Mouse (Mus musculus): ENCODE data around the gene Igfbp2. TPM values are rescaled to one million over a fixed set of nuclear protein-coding genes. Genes with fewer than 3 reads are reported as not detected.

The Igfbp2 gene
- polyA plus RNA-seq, 1 experiment from 2014 or later: 262 TPM

- H3K27ac ChIP-seq (ENCODE audit: low read length): no peak overlapping the region
- H3K4me3 ChIP-seq (ENCODE audit: low read depth, low read length): no peak overlapping the region
- no peaks in the 10 kb centered on the region; the same call in 1 of the 2 replicates for H3K9me3 ChIP-seq (replicated peaks; ENCODE audit: control insufficient read depth, low read length, poor library complexity, severe bottlenecking)
- H3K4me1 ChIP-seq (ENCODE audit: control insufficient read depth, insufficient read depth, low read length): peaks cover 18% of the 10 kb centered on the region
- 95% methylated on average over 3 of the region's 3 CpGs for WGBS
- H3K9ac ChIP-seq (ENCODE audit: low read depth, low read length): no peak overlapping the region
- ATAC-seq: no peak
- H3K4me2 ChIP-seq (ENCODE audit: low read length): no peak overlapping the region
- H3K36me3 ChIP-seq (ENCODE audit: control insufficient read depth, insufficient read depth, low read length): no peaks in the 10 kb centered on the region
- H3K27me3 ChIP-seq (ENCODE audit: control insufficient read depth, insufficient read depth, low read depth, low read length): no peaks in the 10 kb centered on the region
Observed at GRCm38 (mm10) chr1:72811061-72811460, 13.2 kb upstream of the Igfbp2 start.

GRCm38 (mm10) chr1:72813089-72813638 is 11.1 kb upstream of the Igfbp2 start:
- H3K4me2 ChIP-seq (ENCODE audit: low read length): no peak overlapping the region
- H3K4me1 ChIP-seq (ENCODE audit: control insufficient read depth, insufficient read depth, low read length): peaks cover 15% of the 10 kb centered on the region
- no peak overlapping the region for H3K9ac ChIP-seq (ENCODE audit: low read depth, low read length)
- H3K27ac ChIP-seq (ENCODE audit: low read length): no peak overlapping the region
- ATAC-seq: peak; percentile 44
- no peaks in the 10 kb centered on the region for H3K36me3 ChIP-seq (ENCODE audit: control insufficient read depth, insufficient read depth, low read length)
- 32% methylated on average over 5 of the region's 5 CpGs for WGBS
- H3K27me3 ChIP-seq (ENCODE audit: control insufficient read depth, insufficient read depth, low read depth, low read length): no peaks in the 10 kb centered on the region
- H3K9me3 ChIP-seq (replicated peaks; ENCODE audit: control insufficient read depth, low read length, poor library complexity, severe bottlenecking): no peaks in the 10 kb centered on the region; the same call in 1 of the 2 replicates
- H3K4me3 ChIP-seq (ENCODE audit: low read depth, low read length): no peak overlapping the region

- peak overlapping the region; percentile 50 for H3K27ac ChIP-seq (ENCODE audit: low read length)
- WGBS: 2% methylated on average over 6 of the region's 6 CpGs
Observed at GRCm38 (mm10) chr1:72813639-72814403, 10.5 kb upstream of the Igfbp2 start.

DNA sequence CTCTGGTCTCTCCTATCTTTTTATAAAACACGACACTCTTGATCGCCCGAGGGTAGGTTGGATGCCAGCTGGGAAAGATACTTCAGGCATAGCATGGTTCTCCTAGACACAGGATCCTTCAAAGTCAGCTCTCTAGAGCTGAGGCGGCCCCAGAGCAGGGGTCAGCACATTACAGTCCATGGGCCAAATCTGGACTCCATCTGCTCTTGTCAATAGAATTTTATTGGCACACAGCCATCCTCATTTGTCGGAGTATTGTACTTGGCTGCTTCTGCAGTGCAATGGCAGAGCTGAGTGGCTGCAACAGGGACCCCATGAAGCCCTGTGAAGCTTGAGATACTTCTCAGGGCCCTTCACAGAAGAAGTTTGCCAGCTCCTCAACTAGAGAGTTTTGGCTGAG is 9.1 kb upstream of the Igfbp2 start:
- no peaks in the 10 kb centered on the region for H3K27me3 ChIP-seq (ENCODE audit: control insufficient read depth, insufficient read depth, low read depth, low read length)
- WGBS: 60% methylated on average over 5 of the region's 5 CpGs
- no peaks in the 10 kb centered on the region; the same call in 1 of the 2 replicates for H3K9me3 ChIP-seq (replicated peaks; ENCODE audit: control insufficient read depth, low read length, poor library complexity, severe bottlenecking)
- H3K36me3 ChIP-seq (ENCODE audit: control insufficient read depth, insufficient read depth, low read length): no peaks in the 10 kb centered on the region
- H3K4me3 ChIP-seq (ENCODE audit: low read depth, low read length): no peak overlapping the region
- peaks cover 15% of the 10 kb centered on the region for H3K4me1 ChIP-seq (ENCODE audit: control insufficient read depth, insufficient read depth, low read length)
- H3K9ac ChIP-seq (ENCODE audit: low read depth, low read length): no peak overlapping the region
- no peak overlapping the region for H3K27ac ChIP-seq (ENCODE audit: low read length)
- no peak overlapping the region for H3K4me2 ChIP-seq (ENCODE audit: low read length)
- ATAC-seq: no peak

More at GRCm38 (mm10) chr1:72813639-72814403, 10.5 kb upstream of the Igfbp2 start:
- peaks cover 15% of the 10 kb centered on the region for H3K4me1 ChIP-seq (ENCODE audit: control insufficient read depth, insufficient read depth, low read length)
- ATAC-seq: peak; percentile 71
- H3K36me3 ChIP-seq (ENCODE audit: control insufficient read depth, insufficient read depth, low read length): no peaks in the 10 kb centered on the region
- no peaks in the 10 kb centered on the region; the same call in 1 of the 2 replicates for H3K9me3 ChIP-seq (replicated peaks; ENCODE audit: control insufficient read depth, low read length, poor library complexity, severe bottlenecking)
- no peaks in the 10 kb centered on the region for H3K27me3 ChIP-seq (ENCODE audit: control insufficient read depth, insufficient read depth, low read depth, low read length)
- H3K9ac ChIP-seq (ENCODE audit: low read depth, low read length): no peak overlapping the region
- H3K4me3 ChIP-seq (ENCODE audit: low read depth, low read length): no peak overlapping the region
- H3K4me2 ChIP-seq (ENCODE audit: low read length): no peak overlapping the region

DNA sequence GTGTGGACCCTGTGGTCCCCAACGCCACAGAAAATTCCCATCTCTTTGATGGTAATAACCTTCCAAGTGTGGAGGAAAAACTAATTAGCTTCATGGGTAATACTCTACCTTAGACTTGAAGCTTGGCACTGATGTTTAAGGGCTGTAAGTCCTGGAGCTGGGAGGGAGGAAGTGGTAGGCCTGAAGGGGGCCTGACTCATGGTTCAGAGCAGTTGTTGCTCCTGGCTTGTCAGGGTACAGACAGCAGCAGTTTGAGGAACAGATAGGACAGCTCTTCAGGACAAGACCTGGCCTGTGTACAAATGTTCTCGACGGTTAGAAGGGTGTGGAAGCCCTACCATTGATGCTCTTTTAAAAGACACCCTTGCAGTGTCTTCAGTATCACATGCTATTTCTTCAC is 8.7 kb upstream of the Igfbp2 start:
- Histone ChIP-seq H3K4me3 (ENCODE audit: low read depth, low read length) (no peak overlapping the region), H3K4me1 (ENCODE audit: control insufficient read depth, insufficient read depth, low read length) (peaks cover 15% of the 10 kb centered on the region), H3K27me3 (ENCODE audit: control insufficient read depth, insufficient read depth, low read depth, low read length) (no peaks in the 10 kb centered on the region), H3K36me3 (ENCODE audit: control insufficient read depth, insufficient read depth, low read length) (no peaks in the 10 kb centered on the region), H3K4me2 (ENCODE audit: low read length) (no peak overlapping the region), H3K9ac (ENCODE audit: low read depth, low read length) (no peak overlapping the region), H3K27ac (ENCODE audit: low read length) (no peak overlapping the region), H3K9me3 (replicated peaks; ENCODE audit: control insufficient read depth, low read length, poor library complexity, severe bottlenecking) (no peaks in the 10 kb centered on the region; the same call in 1 of the 2 replicates)
- 82% methylated on average over 3 of the region's 3 CpGs for WGBS
- no peak for ATAC-seq

DNA sequence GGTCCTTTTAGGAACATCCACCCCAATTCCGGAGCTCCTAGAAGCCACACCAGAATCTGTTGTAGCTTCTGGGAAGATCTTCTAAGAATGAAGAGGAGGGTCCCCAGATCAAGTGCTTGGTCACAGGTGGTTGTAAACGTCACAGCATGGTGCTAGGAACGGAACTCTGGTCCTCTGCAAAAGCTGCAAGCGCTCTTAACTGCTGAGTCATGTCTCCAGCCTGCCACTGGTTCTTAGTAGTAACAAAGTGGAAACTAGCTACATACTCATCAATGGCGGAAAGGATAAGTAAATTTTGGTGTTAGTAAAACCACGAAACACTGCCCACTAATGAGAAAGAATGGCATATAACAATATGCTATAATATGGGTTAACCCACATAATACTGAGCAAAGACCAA is 4.3 kb upstream of the Igfbp2 start:
- no peak overlapping the region for H3K9ac ChIP-seq (ENCODE audit: low read depth, low read length)
- 85% methylated on average over 6 of the region's 6 CpGs for WGBS

GRCm38 (mm10) chr1:72822893-72823292 is 1.4 kb upstream of the Igfbp2 start:
- ATAC-seq: no peak
- 57% methylated on average over 10 of the region's 10 CpGs for WGBS

More for the DNA sequence above, 4.3 kb upstream of the Igfbp2 start:
- Histone ChIP-seq H3K4me3 (ENCODE audit: low read depth, low read length) (no peak overlapping the region), H3K27me3 (ENCODE audit: control insufficient read depth, insufficient read depth, low read depth, low read length) (no peaks in the 10 kb centered on the region), H3K4me1 (ENCODE audit: control insufficient read depth, insufficient read depth, low read length) (peaks cover 5% of the 10 kb centered on the region), H3K4me2 (ENCODE audit: low read length) (no peak overlapping the region), H3K9me3 (replicated peaks; ENCODE audit: control insufficient read depth, low read length, poor library complexity, severe bottlenecking) (no peaks in the 10 kb centered on the region), H3K36me3 (ENCODE audit: control insufficient read depth, insufficient read depth, low read length) (no peaks in the 10 kb centered on the region), H3K27ac (ENCODE audit: low read length) (no peak overlapping the region)
- ATAC-seq: no peak

DNA sequence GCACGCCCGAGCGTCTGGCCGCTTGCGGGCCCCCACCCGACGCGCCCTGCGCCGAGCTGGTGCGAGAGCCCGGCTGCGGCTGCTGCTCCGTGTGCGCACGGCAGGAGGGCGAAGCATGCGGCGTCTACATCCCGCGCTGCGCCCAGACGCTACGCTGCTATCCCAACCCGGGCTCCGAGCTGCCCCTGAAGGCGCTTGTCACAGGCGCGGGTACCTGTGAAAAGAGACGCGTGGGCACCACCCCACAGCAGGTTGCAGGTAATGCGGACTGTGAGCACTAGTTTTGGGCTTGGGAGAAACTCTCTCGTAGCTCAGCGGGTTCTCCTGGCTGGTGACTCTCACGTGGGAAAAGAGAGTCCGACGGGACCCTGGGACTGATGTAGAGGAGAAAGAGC is 401 bp downstream of the Igfbp2 start:
- H3K27ac ChIP-seq (ENCODE audit: low read length): peak overlapping the region; percentile 79
- peak overlapping the region; percentile 78 for H3K4me2 ChIP-seq (ENCODE audit: low read length)
- H3K4me1 ChIP-seq (ENCODE audit: control insufficient read depth, insufficient read depth, low read length): peaks cover 24% of the 10 kb centered on the region
- H3K36me3 ChIP-seq (ENCODE audit: control insufficient read depth, insufficient read depth, low read length): no peaks in the 10 kb centered on the region
- H3K9ac ChIP-seq (ENCODE audit: low read depth, low read length): peak overlapping the region; percentile 85
- peak; percentile 76 for ATAC-seq
- WGBS: under 1% methylated on average over 37 of the region's 37 CpGs
- peak overlapping the region; percentile 72 for H3K4me3 ChIP-seq (ENCODE audit: low read depth, low read length)
- H3K27me3 ChIP-seq (ENCODE audit: control insufficient read depth, insufficient read depth, low read depth, low read length): no peaks in the 10 kb centered on the region
- H3K9me3 ChIP-seq (replicated peaks; ENCODE audit: control insufficient read depth, low read length, poor library complexity, severe bottlenecking): no peaks in the 10 kb centered on the region

More at GRCm38 (mm10) chr1:72822893-72823292, 1.4 kb upstream of the Igfbp2 start:
- Histone ChIP-seq H3K9me3 (replicated peaks; ENCODE audit: control insufficient read depth, low read length, poor library complexity, severe bottlenecking) (no peaks in the 10 kb centered on the region), H3K9ac (ENCODE audit: low read depth, low read length) (no peak overlapping the region), H3K4me1 (ENCODE audit: control insufficient read depth, insufficient read depth, low read length) (peaks cover 20% of the 10 kb centered on the region), H3K27me3 (ENCODE audit: control insufficient read depth, insufficient read depth, low read depth, low read length) (no peaks in the 10 kb centered on the region), H3K4me2 (ENCODE audit: low read length) (no peak overlapping the region), H3K27ac (ENCODE audit: low read length) (no peak overlapping the region), H3K4me3 (ENCODE audit: low read depth, low read length) (no peak overlapping the region), H3K36me3 (ENCODE audit: control insufficient read depth, insufficient read depth, low read length) (no peaks in the 10 kb centered on the region)

DNA sequence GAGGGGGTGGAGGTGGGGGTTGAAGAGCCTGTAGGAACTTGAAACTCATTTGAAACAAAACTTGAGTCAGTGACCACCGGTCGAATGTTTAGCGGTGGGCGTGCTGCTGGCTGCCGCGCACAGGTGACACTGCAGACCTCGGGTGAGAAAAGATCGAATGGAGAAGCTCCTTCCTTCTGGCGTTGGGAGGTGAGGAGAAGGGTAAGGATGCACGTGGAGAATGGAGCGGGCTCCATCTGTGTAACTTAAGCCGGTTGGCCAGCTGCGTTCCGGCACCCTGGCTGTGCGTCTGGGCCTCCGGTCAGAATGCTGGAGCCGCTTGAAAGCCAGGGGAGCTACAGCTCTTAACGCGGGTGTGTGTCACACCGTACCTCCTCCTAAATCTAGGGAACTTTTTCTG is 983 bp downstream of the Igfbp2 start:
- Histone ChIP-seq H3K27ac (ENCODE audit: low read length) (no peak overlapping the region), H3K4me3 (ENCODE audit: low read depth, low read length) (peak overlapping the region; percentile 72), H3K4me1 (ENCODE audit: control insufficient read depth, insufficient read depth, low read length) (peaks cover 24% of the 10 kb centered on the region), H3K36me3 (ENCODE audit: control insufficient read depth, insufficient read depth, low read length) (no peaks in the 10 kb centered on the region), H3K9ac (ENCODE audit: low read depth, low read length) (peak overlapping the region; percentile 85), H3K9me3 (replicated peaks; ENCODE audit: control insufficient read depth, low read length, poor library complexity, severe bottlenecking) (no peaks in the 10 kb centered on the region), H3K4me2 (ENCODE audit: low read length) (peak overlapping the region; percentile 78), H3K27me3 (ENCODE audit: control insufficient read depth, insufficient read depth, low read depth, low read length) (no peaks in the 10 kb centered on the region)
- under 1% methylated on average over 20 of the region's 20 CpGs for WGBS
- no peak for ATAC-seq
